Mouse (Mus musculus) thymus, postnatal 10 days (tissue): ENCODE measurements around the gene Fndc1.
A peak's percentile ranks its signal among the peaks of the same experiment; 100 is the strongest.

Source experiments
- DNase-seq, 2 experiments: peaks; one replicate each; pipeline ENCODE4 v3.0.0; 2021; ENCODE audit warnings: low spot score in 2 of 2

Gene Fndc1

DNA sequence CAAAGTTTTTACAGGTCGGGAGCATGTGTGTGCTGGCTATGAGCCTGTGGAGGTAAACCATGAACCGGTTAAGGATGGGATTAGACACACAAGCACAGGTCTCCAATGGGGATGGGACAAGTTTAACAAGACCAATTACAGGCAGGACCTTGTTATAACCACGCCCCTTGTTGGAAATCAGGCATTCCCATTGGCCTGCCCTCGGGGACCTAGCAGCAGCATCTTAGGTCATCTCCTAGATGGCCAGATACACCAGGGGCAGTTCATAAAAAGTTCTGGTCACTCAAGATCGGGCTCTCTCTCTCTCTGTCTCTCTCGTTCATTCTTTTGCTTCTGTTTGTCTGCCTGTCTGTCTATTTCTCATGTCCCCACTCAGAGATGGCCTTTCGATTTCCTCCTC lies 6.9 kb downstream of the Fndc1 start:
- DNase-seq: no peak

DNA sequence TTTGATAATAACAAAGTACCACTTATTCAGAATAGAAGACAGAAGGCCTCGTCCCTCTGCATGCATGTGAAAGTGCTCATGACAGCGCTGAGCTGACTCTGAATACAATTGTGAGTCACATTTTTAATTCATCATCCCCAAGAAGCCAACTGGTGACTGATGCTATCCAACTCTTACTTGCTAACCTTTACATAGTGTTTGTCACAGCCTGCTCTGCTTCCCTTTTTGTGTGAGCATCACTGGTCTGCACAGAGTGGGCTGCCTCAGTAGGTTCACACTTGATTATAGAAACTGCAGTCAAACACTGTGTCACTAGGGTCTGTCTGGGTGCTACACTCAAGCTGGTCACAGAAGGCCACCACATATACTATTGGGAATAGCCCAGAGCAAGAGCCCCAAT lies 10.5 kb downstream of the Fndc1 start:
- DNase-seq: no peak

DNA sequence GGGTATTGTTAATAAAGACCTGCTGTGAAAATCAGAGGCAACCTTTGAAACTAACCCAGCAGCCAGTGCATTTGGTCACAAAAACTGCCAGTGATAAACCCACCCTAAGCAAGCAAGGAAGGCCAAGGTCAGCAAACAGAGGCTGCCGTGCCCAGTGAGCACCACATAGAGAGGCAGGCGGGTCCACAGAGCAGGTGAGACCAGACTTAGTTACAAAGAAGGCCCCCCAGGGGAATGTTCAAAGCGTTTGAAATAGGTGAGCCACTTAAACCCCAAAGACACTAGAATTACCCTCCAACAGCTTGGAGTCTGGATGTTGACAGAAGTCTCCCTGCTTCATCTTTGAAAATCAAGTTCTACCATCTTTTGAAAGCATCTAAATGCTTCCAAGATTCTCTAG lies 12.7 kb downstream of the Fndc1 start:
- DNase-seq: no peak

DNA sequence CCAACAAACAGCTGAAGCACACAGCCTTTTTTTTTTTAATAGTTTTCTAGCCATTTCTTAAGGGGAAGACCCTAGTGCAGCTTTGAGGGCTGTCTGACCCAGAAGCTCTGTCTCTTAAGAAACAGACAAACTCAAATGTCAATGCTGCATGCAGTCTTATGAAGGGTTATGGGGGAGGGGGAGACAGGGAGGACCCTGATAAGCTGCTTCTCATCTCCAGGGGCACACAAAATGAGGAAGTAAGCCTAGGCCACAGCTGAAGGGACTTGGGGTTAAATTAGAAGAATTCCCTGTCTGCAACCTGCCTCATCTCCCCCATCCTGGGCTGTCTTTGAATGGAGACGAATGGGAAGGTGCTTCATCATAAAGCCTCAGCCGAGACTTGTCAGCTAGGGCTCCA lies 19.1 kb downstream of the Fndc1 start:
- DNase-seq: no peak

- DNase-seq: no peak
These were observed 22.0 kb downstream of the Fndc1 start for GRCm38 (mm10) chr17:7805105-7805504.

DNA sequence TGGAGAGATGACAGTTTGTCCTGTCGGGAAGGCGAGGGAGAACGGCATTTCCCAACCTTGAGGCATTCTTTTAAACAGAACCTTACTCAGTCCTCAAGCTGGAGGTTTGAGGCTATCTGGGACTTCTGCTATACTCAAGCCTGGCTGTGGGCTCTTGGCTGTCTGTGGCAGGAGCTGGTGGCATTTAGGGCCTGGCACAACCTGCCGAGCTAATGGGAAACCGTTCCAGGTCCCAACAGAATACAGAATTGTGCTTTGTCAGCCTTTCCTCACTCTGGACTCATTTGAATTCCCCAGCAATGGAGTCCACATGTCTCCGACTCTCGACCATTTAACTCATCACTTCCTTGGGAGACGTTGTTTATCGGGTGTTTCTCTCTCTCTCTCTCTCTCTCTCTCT lies 24.6 kb downstream of the Fndc1 start:
- DNase-seq: no peak

GRCm38 (mm10) chr17:7799894-7800293 lies 27.2 kb downstream of the Fndc1 start:
- DNase-seq: no peak

GRCm38 (mm10) chr17:7795584-7795983 lies 31.5 kb downstream of the Fndc1 start:
- no peak for DNase-seq

GRCm38 (mm10) chr17:7795168-7795567 lies 31.9 kb downstream of the Fndc1 start:
- DNase-seq: no peak

GRCm38 (mm10) chr17:7794093-7794492 lies 33.0 kb downstream of the Fndc1 start:
- no peak for DNase-seq

GRCm38 (mm10) chr17:7790512-7790911 lies 36.6 kb downstream of the Fndc1 start:
- no peak for DNase-seq

GRCm38 (mm10) chr17:7774101-7774500 lies 53.0 kb downstream of the Fndc1 start:
- DNase-seq: no peak

DNA sequence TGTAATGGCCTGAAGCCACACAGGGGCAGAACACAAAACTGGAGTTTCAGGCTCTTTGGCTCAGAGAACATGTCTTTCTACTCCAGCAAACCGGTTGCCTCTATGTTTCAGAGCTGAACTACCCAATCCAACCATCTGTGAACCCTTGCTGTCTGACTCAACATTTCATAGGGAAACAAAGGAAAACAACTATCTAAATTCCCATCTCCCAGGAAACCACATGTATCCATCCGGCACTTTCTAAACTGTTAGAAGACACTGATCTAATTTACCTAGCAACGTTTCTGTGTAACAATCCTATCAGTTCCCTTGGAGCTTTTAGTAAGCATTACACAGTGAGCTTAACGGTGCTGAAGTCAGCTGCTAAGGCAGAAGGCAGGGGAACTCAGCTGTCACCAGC lies 67.3 kb downstream of the Fndc1 start:
- DNase-seq: no peak

DNA sequence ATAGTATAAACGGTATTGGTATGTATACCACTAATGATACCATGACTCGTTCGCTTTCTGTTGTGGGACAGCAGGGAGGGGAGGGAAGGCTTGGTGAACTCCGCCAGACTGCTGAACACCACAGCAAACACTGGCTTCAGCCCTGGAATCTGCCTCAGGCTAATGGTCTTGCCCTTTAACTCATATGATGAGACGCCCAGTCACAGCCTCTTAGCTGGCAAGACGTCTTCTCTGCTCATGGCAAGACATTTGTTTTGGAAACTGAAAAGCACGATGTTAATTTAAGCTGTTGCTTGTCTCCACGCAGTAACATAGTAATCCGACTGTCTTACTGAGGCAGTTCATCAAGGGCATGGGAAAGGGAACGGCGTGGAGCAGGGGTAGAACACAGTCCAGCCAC lies 72.1 kb downstream of the Fndc1 start:
- DNase-seq: no peak

DNA sequence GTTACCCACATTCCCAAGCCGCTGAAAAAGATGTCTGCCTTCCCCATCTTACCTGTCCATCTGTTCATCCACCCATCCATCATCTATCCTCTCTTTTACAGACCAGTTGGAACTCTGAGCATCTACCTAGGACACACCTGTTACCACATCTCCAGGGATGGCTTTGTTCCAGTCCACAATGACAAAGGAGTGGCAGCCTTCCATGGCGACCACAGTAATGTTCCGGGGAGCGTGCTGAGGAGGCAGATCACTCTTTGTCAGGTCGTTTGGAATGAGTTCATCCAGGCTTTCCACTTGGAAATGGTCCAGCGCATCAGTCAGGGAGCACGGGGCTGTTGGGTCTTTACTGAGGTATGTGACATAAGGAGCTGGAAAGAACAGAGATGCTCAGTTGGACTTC lies 73.7 kb downstream of the Fndc1 start:
- no peak for DNase-seq

GRCm38 (mm10) chr17:7749051-7749815 lies 77.9 kb downstream of the Fndc1 start:
- DNase-seq: no peak

DNA sequence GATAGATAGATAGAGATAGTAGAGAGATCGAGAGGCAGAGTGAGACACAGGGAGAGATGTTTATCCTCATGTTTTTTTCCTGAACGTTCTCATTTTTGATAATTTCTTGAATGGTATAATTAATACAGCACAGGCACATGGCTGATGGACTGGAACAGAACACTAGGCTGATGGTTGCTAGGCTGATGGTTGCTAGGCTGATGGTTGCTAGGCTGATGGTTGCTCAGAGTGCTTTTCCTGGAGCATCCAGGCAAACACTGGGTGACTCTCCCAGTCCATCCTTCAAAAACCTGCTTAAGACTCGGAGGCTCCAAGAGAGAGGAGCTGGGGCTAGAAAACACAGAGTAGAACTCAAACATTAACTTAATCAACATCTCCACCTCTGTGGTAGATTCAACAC lies 80.3 kb downstream of the Fndc1 start:
- DNase-seq: no peak

DNA sequence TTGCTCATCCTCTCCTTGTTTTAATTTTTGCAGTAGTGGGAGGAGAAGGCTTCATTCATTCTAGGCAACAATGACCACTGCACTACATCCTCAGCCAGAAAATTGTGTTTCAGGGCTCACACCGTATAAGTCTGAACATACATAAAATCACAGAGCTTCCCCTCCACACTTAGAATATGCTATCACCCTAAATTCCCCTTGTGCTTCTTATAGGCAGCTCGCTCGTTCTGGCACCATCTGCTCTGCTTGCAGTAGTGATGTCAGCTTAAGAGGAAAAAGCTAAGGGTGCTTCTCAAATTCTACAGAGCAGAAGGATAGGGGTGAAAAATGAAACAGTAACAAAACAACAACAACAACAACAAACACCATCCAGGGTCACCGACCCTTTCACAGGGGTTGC lies 82.1 kb downstream of the Fndc1 start:
- DNase-seq: no peak

DNA sequence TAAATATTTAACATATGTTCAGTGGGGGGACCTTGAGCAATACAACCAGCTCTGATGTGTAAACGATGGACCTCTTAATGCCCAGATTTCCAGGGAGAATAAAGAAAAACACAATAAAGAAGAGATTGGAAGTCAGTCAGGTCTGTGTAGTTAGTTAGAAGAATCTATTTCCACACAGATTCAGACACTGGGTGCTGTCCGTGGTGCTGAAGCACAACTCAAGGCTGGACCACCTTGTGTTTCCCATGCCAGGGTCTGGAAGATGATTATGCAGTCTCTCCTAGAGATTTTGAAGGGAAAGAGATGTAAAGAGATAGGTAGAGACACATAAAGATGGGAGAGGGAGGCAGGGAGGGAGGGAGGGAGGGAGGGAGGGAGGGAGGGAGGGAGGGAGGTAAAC lies 86.1 kb downstream of the Fndc1 start:
- peak in 1 of 2 experiments; percentile 30 for DNase-seq

DNA sequence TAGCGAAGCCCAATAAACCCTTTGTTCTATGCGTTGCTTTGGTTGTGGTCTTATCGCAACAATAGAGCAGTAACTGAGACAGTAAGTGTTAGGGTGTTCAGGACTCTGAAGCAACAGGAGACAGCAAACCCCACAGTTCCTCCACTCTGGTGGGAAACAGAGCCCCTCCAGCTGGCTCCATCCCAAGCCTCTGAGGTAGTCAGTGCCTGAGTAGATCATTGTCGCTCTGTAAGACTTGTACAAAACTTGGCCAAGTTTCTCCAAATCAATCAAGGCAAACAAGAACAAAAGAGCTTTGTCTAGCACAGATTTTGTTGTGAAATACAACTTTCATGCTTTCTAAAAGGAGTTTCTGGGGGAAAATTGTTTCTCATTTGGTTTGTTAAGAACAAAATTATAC lies 104.1 kb downstream of the Fndc1 start:
- DNase-seq: no peak

GRCm38 (mm10) chr17:7718886-7719285 lies 108.2 kb downstream of the Fndc1 start:
- DNase-seq: no peak

GRCm38 (mm10) chr17:7717945-7718344 lies 109.2 kb downstream of the Fndc1 start:
- no peak for DNase-seq

DNA sequence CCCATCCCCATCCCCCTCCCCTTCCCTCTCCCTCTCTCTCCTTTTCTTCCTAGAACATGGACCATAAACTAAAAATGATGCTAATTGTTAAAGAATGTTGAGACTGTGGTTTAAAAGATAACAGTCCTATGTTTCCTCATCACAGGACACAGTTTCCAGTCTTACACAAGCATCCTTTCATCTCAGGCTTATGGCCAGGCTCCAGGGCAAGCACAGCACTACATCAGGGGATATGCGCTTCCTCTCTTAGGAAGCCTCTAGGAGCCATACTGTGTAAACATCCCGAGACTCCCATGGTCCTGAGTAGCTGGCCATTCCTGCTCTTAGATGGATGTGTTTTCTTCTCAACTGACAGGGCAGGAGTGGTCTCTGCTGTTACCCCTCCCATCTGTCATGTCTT lies 114.1 kb downstream of the Fndc1 start:
- no peak for DNase-seq

DNA sequence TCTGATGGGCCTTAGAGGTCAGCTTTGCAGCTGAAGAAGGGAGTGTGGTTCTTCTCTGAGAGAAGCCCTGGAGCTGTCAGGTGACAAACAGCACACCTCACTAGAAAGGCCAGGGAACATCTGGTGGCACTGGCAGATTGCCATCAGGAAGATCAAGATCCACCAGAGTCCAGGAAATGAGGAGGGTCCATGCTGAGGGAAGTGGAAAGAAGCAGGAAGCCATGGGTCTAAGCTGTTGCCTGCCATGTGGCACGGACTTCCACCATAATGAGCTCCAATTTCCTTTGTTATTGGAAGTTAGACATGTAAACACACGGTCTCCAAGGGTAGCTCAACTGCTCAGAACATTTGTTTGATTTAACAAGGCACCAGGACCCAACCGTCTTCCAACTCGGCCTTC lies 120.0 kb downstream of the Fndc1 start:
- DNase-seq: no peak
